Mouse (Mus musculus) megakaryocyte, embryonic 14.5 days (primary cell): ENCODE results near the gene Napepld. TPM values are rescaled to one million over a fixed set of nuclear protein-coding genes. Genes with fewer than 3 reads are reported as not detected.

Source experiments
- H3K27me3 ChIP-seq: replicated peaks from 2 replicates; pipeline ENCODE3; 2012; ENCODE audit warnings: inconsistent platforms
- H3K36me3 ChIP-seq: replicated peaks from 2 replicates; pipeline ENCODE3; 2012; ENCODE audit warnings: low read length, inconsistent platforms, mixed read lengths
- H3K4me1 ChIP-seq: 2 replicates; pipeline ENCODE4 v1.6.1; 2012; ENCODE audit warnings: inconsistent platforms
- H3K4me3 ChIP-seq: replicated peaks from 2 replicates; pipeline ENCODE3; 2012; ENCODE audit warnings: moderate library complexity, mild to moderate bottlenecking, inconsistent platforms
- H3K9me3 ChIP-seq: 2 replicates; pipeline ENCODE4 v1.6.1; 2012; ENCODE audit warnings: inconsistent platforms
- FLI1 ChIP-seq: IDR thresholded peaks from 2 replicates; pipeline ENCODE4 v1.6.1; 2012; ENCODE audit warnings: low read length, inconsistent platforms, mixed read lengths
- GATA1 ChIP-seq: IDR thresholded peaks from 3 replicates; pipeline ENCODE4 v1.6.1; 2012; ENCODE audit warnings: mixed read lengths, low read length, inconsistent platforms, borderline replicate concordance
- polyA plus RNA-seq: library from polyadenylated mRNA; stranded (reverse); fragments of >175 nt; gene quantifications from 2 replicates; pipeline ENCODE4 v1.2.3, GENCODE M21; 2012; ENCODE audit warnings: low replicate concordance; ENCODE audit not compliant: insufficient read depth

The Napepld gene
- 0.17 and 0.44 TPM in 2 replicates for polyA plus RNA-seq

DNA sequence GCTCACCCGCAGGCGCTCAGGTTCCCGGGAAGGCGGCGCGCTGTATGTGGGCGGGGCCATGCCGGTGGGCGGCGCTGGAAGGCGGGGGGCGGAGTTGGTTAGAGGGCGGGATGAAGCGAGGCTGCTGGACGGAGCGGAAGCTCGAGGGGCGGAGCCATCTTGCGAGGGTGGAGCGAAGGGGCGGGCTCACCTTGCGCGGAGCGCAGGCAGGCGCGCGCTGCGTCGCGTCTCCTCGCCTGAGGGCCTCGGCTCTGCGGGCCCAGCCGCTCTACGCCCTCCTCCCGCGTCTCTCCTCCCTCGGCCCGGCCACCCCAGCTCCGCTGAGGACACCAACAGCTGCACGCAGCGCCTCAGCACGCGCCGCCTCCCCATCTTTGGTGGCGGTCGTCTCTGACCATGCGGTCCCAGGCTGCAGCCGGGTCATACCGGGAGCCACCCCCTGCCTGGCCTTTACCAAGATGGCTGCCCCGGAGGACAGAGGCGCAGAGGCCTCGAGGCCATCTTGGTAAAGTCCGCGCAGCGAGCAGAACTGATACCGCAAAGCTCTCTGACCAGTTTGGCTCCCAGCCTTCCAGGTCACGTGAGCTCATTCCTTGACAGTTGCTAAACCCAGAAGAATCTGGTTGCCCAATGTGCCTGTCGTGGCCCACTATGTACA, at the start of gene Napepld:
TSS of gene Napepld (minus strand) at position 46 of the 658 bp plus-strand sequence.
- peaks cover 2% of the 10 kb centered on the region; the same call in 1 of the 2 replicates for H3K9me3 ChIP-seq
- no peak for TF ChIP-seq FLI1
- TF ChIP-seq GATA1 = no peak
- no peaks in the 10 kb centered on the region for H3K36me3 ChIP-seq
- H3K4me3 ChIP-seq = peak within 1 kb of the TSS; percentile 98
- peaks cover 21% of the 10 kb centered on the region for H3K4me1 ChIP-seq
- H3K27me3 ChIP-seq = no peaks in the 10 kb centered on the region

DNA sequence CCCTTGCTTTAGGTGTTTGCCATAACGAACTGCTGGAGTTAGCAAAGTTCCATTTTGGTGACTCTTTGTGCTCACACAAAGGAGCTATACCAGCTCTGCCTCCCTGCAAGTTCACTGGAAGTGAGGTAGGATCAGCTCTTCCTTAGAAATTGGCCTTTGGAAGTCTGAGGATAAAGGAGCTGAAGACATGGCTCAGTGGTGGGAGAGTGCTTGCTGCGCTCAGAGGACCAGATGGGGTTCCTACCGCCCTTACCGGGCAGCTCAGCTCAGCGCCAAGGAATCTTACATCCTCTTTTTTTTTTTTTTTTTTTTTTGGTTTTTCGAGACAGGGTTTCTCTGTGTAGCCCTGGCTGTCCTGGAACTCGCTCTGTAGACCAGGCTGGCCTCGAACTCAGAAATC, 44.8 kb upstream of the Napepld start:
- Histone ChIP-seq H3K27me3 (no peaks in the 10 kb centered on the region), H3K36me3 (peaks cover 93% of the 10 kb centered on the region), H3K4me1 (no peaks in the 10 kb centered on the region; the same call in 1 of the 2 replicates), H3K9me3 (no peaks in the 10 kb centered on the region), H3K4me3 (no peak overlapping the region)
- TF ChIP-seq GATA1 (no peak), FLI1 (no peak)

DNA sequence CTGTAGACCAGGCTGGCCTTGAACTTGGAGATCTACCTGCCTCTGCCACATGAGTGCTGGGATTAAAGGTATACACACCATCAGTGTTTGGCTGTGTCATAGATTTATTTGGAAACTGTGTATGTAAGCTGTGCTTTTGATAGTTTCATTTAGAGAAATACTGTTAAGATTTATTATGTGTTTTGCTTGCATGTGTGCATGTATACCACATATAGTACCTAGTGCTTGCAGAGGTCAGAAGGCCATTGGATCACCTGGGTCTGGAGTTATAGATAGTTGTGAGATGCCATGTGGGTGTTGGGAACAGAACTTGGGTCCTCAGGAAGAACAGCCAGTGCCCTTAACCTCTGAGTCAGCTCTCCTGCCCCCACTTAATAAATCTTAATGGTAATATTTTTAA, 43.5 kb upstream of the Napepld start:
- no peaks in the 10 kb centered on the region for H3K9me3 ChIP-seq

GRCm38 (mm10) chr5:21743606-21744005, 42.4 kb upstream of the Napepld start:
- TF ChIP-seq FLI1 = no peak
- no peak for TF ChIP-seq GATA1
- Histone ChIP-seq H3K4me1 (peaks cover 2% of the 10 kb centered on the region), H3K9me3 (no peaks in the 10 kb centered on the region), H3K4me3 (no peak overlapping the region), H3K36me3 (peaks cover 95% of the 10 kb centered on the region), H3K27me3 (no peaks in the 10 kb centered on the region)

More for the DNA sequence above, 43.5 kb upstream of the Napepld start:
- no peaks in the 10 kb centered on the region; the same call in 1 of the 2 replicates for H3K4me1 ChIP-seq
- peaks cover 95% of the 10 kb centered on the region for H3K36me3 ChIP-seq
- H3K4me3 ChIP-seq = no peak overlapping the region
- H3K27me3 ChIP-seq = no peaks in the 10 kb centered on the region
- TF ChIP-seq FLI1 (no peak), GATA1 (no peak)

DNA sequence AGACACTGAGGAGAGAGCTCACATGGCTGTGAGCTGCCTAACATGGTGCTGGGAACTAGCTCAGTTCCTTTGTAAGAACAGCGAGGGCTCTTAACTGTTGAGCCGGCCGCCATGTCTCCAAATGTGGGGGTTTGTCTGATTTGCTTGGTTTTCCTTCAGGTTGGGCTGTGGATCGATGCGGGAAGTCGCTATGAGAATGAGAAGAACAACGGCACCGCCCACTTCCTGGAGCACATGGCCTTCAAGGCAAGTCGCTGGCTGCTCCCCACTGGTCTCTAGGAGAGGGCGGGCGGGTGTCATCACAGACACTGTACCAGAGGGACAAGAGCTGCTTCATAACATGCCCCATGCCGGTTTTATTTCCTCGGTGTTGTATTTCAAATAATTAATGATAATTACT, 38.7 kb upstream of the Napepld start:
- TF ChIP-seq GATA1 = no peak
- TF ChIP-seq FLI1 = no peak
- H3K36me3 ChIP-seq = peaks cover 62% of the 10 kb centered on the region
- H3K4me3 ChIP-seq = no peak overlapping the region
- H3K27me3 ChIP-seq = no peaks in the 10 kb centered on the region
- H3K4me1 ChIP-seq = peaks cover 26% of the 10 kb centered on the region
- H3K9me3 ChIP-seq = no peaks in the 10 kb centered on the region

- TF ChIP-seq FLI1 = no peak
- TF ChIP-seq GATA1 = no peak
- Histone ChIP-seq H3K4me3 (no peak overlapping the region), H3K27me3 (no peaks in the 10 kb centered on the region), H3K36me3 (peaks cover 54% of the 10 kb centered on the region), H3K4me1 (peaks cover 27% of the 10 kb centered on the region), H3K9me3 (no peaks in the 10 kb centered on the region)
Observed at GRCm38 (mm10) chr5:21739120-21739519, 37.9 kb upstream of the Napepld start.

DNA sequence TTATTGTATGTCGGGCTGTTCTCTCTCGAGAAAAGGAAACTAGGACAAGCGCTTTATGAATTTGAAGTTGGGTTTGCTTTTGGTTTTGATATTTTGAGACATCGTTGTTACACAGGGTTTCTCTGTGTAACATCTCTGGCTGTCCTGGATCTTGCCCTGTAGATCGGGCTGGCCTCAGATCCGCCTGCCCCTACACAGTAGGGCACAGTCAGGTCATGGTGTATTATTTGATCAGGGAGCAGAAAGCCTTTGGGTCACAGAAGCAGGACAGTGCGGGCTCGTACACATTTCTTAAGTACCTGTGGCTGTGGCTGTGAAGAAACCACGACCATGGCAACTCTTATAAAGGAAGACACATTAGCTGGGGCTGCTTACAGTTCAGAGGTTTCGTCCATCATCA, 36.4 kb upstream of the Napepld start:
- no peak for TF ChIP-seq GATA1
- TF ChIP-seq FLI1 = no peak
- no peaks in the 10 kb centered on the region for H3K9me3 ChIP-seq
- H3K4me1 ChIP-seq = peaks cover 30% of the 10 kb centered on the region
- no peaks in the 10 kb centered on the region for H3K27me3 ChIP-seq
- H3K36me3 ChIP-seq = peaks cover 39% of the 10 kb centered on the region
- peak overlapping the region; percentile 95 for H3K4me3 ChIP-seq

GRCm38 (mm10) chr5:21736956-21737585, 35.9 kb upstream of the Napepld start, which contains the start of gene Pmpcb:
Pmpcb (plus strand) TSS chr5:21737141.
- H3K36me3 ChIP-seq = peaks cover 34% of the 10 kb centered on the region
- peak within 1 kb of the TSS; percentile 95 for H3K4me3 ChIP-seq
- no peak for TF ChIP-seq FLI1
- no peak for TF ChIP-seq GATA1
- no peaks in the 10 kb centered on the region for H3K27me3 ChIP-seq
- H3K9me3 ChIP-seq = no peaks in the 10 kb centered on the region
- H3K4me1 ChIP-seq = peaks cover 30% of the 10 kb centered on the region

GRCm38 (mm10) chr5:21736046-21736445, 34.9 kb upstream of the Napepld start:
- H3K27me3 ChIP-seq = no peaks in the 10 kb centered on the region
- no peak for TF ChIP-seq FLI1
- no peak for TF ChIP-seq GATA1
- no peak overlapping the region for H3K4me3 ChIP-seq
- H3K4me1 ChIP-seq = peaks cover 31% of the 10 kb centered on the region
- no peaks in the 10 kb centered on the region for H3K9me3 ChIP-seq
- H3K36me3 ChIP-seq = peaks cover 24% of the 10 kb centered on the region

DNA sequence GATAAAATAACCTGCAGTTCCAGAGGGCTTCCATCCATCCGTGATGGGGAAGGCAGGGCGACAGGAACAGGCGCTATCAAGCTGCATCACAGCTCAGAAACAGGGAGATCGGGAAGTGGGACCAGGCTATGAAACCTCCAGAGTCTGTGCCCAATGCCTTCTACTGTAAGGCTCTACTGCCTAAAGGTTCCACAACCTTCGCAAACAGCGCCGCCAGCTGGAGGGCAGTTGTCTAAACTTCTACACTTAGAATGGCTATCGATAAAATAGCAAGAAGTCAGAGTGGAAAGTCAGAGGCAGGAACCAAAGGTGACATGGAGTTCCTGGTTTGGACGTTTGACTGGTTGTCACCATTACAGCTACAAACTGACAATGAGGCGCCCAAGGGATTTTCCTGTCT, 34.4 kb upstream of the Napepld start:
- no peaks in the 10 kb centered on the region for H3K27me3 ChIP-seq
- peaks cover 34% of the 10 kb centered on the region for H3K4me1 ChIP-seq
- TF ChIP-seq GATA1 = no peak
- TF ChIP-seq FLI1 = no peak
- no peaks in the 10 kb centered on the region for H3K9me3 ChIP-seq
- peak overlapping the region; percentile 88 for H3K4me3 ChIP-seq
- peaks cover 22% of the 10 kb centered on the region for H3K36me3 ChIP-seq
